Mouse (Mus musculus): ENCODE measurements around the gene Syngr2. TPM values are rescaled to one million over a fixed set of nuclear protein-coding genes. Genes with fewer than 3 reads are reported as not detected.

Gene Syngr2
- total and polyA plus RNA-seq, 3 experiments = 189 to 384 TPM; not detected in 1

- H3K4me1 ChIP-seq (ENCODE audit: control insufficient read depth in 1 of 2, insufficient read depth in 2 of 2, low read length in 2 of 2) = peaks cover 19 to 59% of the 10 kb centered on the region in 2 experiments
- peak; percentile 85 for DNase-seq (ENCODE audit: low read depth, low spot score)
- H3K27me3 ChIP-seq (ENCODE audit: control insufficient read depth in 1 of 2, insufficient read depth in 2 of 2, low read length in 2 of 2) = no peaks in the 10 kb centered on the region
- no peaks in the 10 kb centered on the region for H3K9me3 ChIP-seq (replicated peaks; ENCODE audit: insufficient read depth, low read length)
- H3K27ac ChIP-seq (ENCODE audit: control insufficient read depth, low read depth, low read length) = peak overlapping the region; percentile 52
- peaks cover 0 to 34% of the 10 kb centered on the region in 2 experiments; a peak in 2 of 4 replicates for H3K36me3 ChIP-seq (ENCODE audit: control insufficient read depth in 1 of 2, insufficient read depth in 2 of 2, low read length in 2 of 2)
- no peak overlapping the region for H3K9ac ChIP-seq (ENCODE audit: control insufficient read depth, low read depth, low read length, poor library complexity, severe bottlenecking)
- H3K4me3 ChIP-seq (ENCODE audit: control insufficient read depth in 1 of 2, insufficient read depth in 1 of 2, low read depth in 2 of 2, low read length in 2 of 2) = no peak overlapping the region
- peaks cover 2% of the 10 kb centered on the region; the same call in 1 of the 2 replicates for H3K79me2 ChIP-seq (ENCODE audit: control insufficient read depth, insufficient read depth, low read length, poor library complexity)
- no peak for TF ChIP-seq POLR2A (IDR thresholded peaks at IDR 0.05; ENCODE audit: control insufficient read depth in 1 of 2, insufficient read depth in 1 of 2, low read depth in 1 of 2, low read length in 2 of 2, poor library complexity in 1 of 2)
- TF ChIP-seq MYC (IDR thresholded peaks at IDR 0.05; ENCODE audit: low read depth, low read length) = 0 out of 2 replicates have a peak, but pooled peaks have one; percentile 44
- no peak for TF ChIP-seq CHD2 (IDR thresholded peaks at IDR 0.05; ENCODE audit: low read length)
- peak; percentile 48; the same call in 1 of the 2 replicates for TF ChIP-seq MAFK (IDR thresholded peaks at IDR 0.05; ENCODE audit: borderline replicate concordance, low read depth, low read length)
- TF ChIP-seq SIN3A (IDR thresholded peaks at IDR 0.05; ENCODE audit: low read length) = peak; percentile 79
- TF ChIP-seq ZNF384 (IDR thresholded peaks at IDR 0.05; ENCODE audit: low read depth, low read length) = no peak
- TF ChIP-seq TBP (IDR thresholded peaks at IDR 0.05; ENCODE audit: low read depth, low read length) = no peak
- peak; percentile 33; the same call in 1 of the 2 replicates for TF ChIP-seq ELF1 (IDR thresholded peaks at IDR 0.05; ENCODE audit: low read depth, low read length)
- no peak for TF ChIP-seq USF2 (IDR thresholded peaks at IDR 0.05; ENCODE audit: borderline replicate concordance in 1 of 2, insufficient read depth in 1 of 2, low read depth in 1 of 2, low read length in 2 of 2)
- peak; percentile 39; the same call in 1 of the 2 replicates for TF ChIP-seq BHLHE40 (IDR thresholded peaks at IDR 0.05; ENCODE audit: borderline replicate concordance, low read depth, low read length)
- no peak for TF ChIP-seq ZC3H11A (IDR thresholded peaks at IDR 0.05; ENCODE audit: low read depth, low read length)
- TF ChIP-seq ZKSCAN1 (IDR thresholded peaks at IDR 0.05; ENCODE audit: low read depth, low read length) = no peak
- no peak for TF ChIP-seq NRF1 (IDR thresholded peaks at IDR 0.05; ENCODE audit: insufficient read depth, low read depth, low read length, poor library complexity, severe bottlenecking)
- TF ChIP-seq KAT2A (conservative IDR thresholded peaks at IDR 0.05; ENCODE audit: low read depth, low read length) = peak; percentile 32; the same call in 1 of the 2 replicates
- TF ChIP-seq EP300 (IDR thresholded peaks at IDR 0.05; ENCODE audit: low read depth in 1 of 2, low read length in 2 of 2) = peak; percentile 78 to 82
- peak; percentile 90 for TF ChIP-seq TAL1 (IDR thresholded peaks at IDR 0.05; ENCODE audit: low read length)
- TF ChIP-seq JUND (IDR thresholded peaks at IDR 0.05; ENCODE audit: low read depth, low read length) = no peak
- 0 out of 2 replicates have a peak, but pooled peaks have one; percentile 22 for TF ChIP-seq NELFE (IDR thresholded peaks at IDR 0.05; ENCODE audit: low read depth, low read length)
- TF ChIP-seq SMC3 (IDR thresholded peaks at IDR 0.05; ENCODE audit: low read depth, low read length) = no peak
- TF ChIP-seq RCOR1 (IDR thresholded peaks at IDR 0.05; ENCODE audit: low read depth, low read length) = peak; percentile 67
- TF ChIP-seq GATA1 (IDR thresholded peaks at IDR 0.05; ENCODE audit: low read depth, low read length) = peak; percentile 42; the same call in 1 of the 2 replicates
- TF ChIP-seq RAD21 (IDR thresholded peaks at IDR 0.05; ENCODE audit: low read depth, low read length) = no peak
- TF ChIP-seq CHD1 (IDR thresholded peaks at IDR 0.05; ENCODE audit: low read depth, low read length) = no peak
- TF ChIP-seq MAZ (IDR thresholded peaks at IDR 0.05; ENCODE audit: low read depth, low read length) = 0 out of 2 replicates have a peak, but pooled peaks have one; percentile 47
- peak; percentile 85 for TF ChIP-seq TCF12 (IDR thresholded peaks at IDR 0.05; ENCODE audit: low read depth, low read length)
- TF ChIP-seq GABPA (IDR thresholded peaks at IDR 0.05; ENCODE audit: low read depth, low read length) = no peak
- 0 out of 2 replicates have a peak, but pooled peaks have one; percentile 17 for TF ChIP-seq MYB (IDR thresholded peaks at IDR 0.05; ENCODE audit: low read depth, low read length)
- TF ChIP-seq POLR2AphosphoS5 (IDR thresholded peaks at IDR 0.05; ENCODE audit: borderline replicate concordance, low read depth, low read length) = no peak
- TF ChIP-seq HCFC1 (IDR thresholded peaks at IDR 0.05; ENCODE audit: low read depth, low read length) = peak; percentile 56; the same call in 1 of the 2 replicates
- no peak for TF ChIP-seq MAX (IDR thresholded peaks at IDR 0.05; ENCODE audit: low read length)
- TF ChIP-seq CTCF (IDR thresholded peaks at IDR 0.05 in 2 of 3, conservative IDR thresholded peaks at IDR 0.05 in 1 of 3; ENCODE audit: control insufficient read depth in 1 of 3, insufficient read depth in 1 of 3, low read depth in 2 of 3, low read length in 3 of 3, poor library complexity in 1 of 3, severe bottlenecking in 1 of 3) = no peak
- no peak for TF ChIP-seq MEF2A (IDR thresholded peaks at IDR 0.05; ENCODE audit: extremely low read depth, insufficient replicate concordance, low read depth, low read length, poor library complexity, severe bottlenecking)
- TF ChIP-seq UBTF (IDR thresholded peaks at IDR 0.05; ENCODE audit: borderline replicate concordance, insufficient read depth, low read depth, low read length) = no peak
- no peak for TF ChIP-seq ZMIZ1 (IDR thresholded peaks at IDR 0.05; ENCODE audit: low read depth, low read length)
- TF ChIP-seq MXI1 (IDR thresholded peaks at IDR 0.05; ENCODE audit: low read depth, low read length) = peak; percentile 41; the same call in 1 of the 2 replicates
- TF ChIP-seq ETS1 (IDR thresholded peaks at IDR 0.05; ENCODE audit: low read depth, low read length) = peak; percentile 95
- 0 out of 2 replicates have a peak, but pooled peaks have one; percentile 32 for TF ChIP-seq POLR2AphosphoS2 (IDR thresholded peaks at IDR 0.05; ENCODE audit: low read length)
These were observed 20.9 kb downstream of the Syngr2 start for GRCm38 (mm10) chr11:117830401-117830800.

All from MEL (cell line).